Mouse (Mus musculus) testis, adult 2 months (tissue): Measurements from ENCODE around the gene Kif2c. TPM values are rescaled to one million over a fixed set of nuclear protein-coding genes. Genes with fewer than 3 reads are reported as not detected.
"Not testable (repeated sequence)": the region's sequence is repeated elsewhere in the genome, so short reads cannot be mapped to it uniquely, and the experiment has no call there.

ENCODE experiments used
- H3K27ac ChIP-seq: fragments of 200-500 bp; 2 replicates; pipeline ENCODE4 v1.5.1; 2012; ENCODE audit warnings: low read depth, low read length; ENCODE audit not compliant: control insufficient read depth, insufficient read depth
- H3K27me3 ChIP-seq: fragments of 200-500 bp; 2 replicates; pipeline ENCODE4 v1.6.1; 2012; ENCODE audit warnings: mild to moderate bottlenecking, low read length, moderate library complexity; ENCODE audit not compliant: control insufficient read depth, insufficient read depth
- H3K36me3 ChIP-seq: fragments of 200-500 bp; 2 replicates; pipeline ENCODE4 v1.6.1; 2012; ENCODE audit warnings: mild to moderate bottlenecking, low read length; ENCODE audit not compliant: control insufficient read depth, insufficient read depth
- H3K4me1 ChIP-seq: fragments of 200-500 bp; 2 replicates; pipeline ENCODE4 v1.6.1; 2012; ENCODE audit warnings: low read length; ENCODE audit not compliant: control insufficient read depth, insufficient read depth
- H3K4me3 ChIP-seq: fragments of 200-500 bp; 2 replicates; pipeline ENCODE4 v1.5.1; 2012; ENCODE audit warnings: low read depth, mild to moderate bottlenecking, low read length, moderate library complexity, mixed read lengths; ENCODE audit not compliant: control insufficient read depth
- CTCF ChIP-seq: fragments of 200-500 bp; IDR thresholded peaks from 2 replicates; pipeline ENCODE4 v1.5.1; 2012; ENCODE audit warnings: low read depth, mild to moderate bottlenecking, inconsistent platforms, low read length, moderate library complexity; ENCODE audit not compliant: control insufficient read depth, insufficient read depth, insufficient replicate concordance
- POLR2A ChIP-seq: fragments of 200-500 bp; IDR thresholded peaks from 2 replicates; pipeline ENCODE4 v1.6.1; 2012; ENCODE audit warnings: low read depth, mild to moderate bottlenecking, inconsistent platforms, low read length, moderate library complexity; ENCODE audit not compliant: control insufficient read depth
- polyA plus RNA-seq: library from polyadenylated mRNA; depleted of rRNA; stranded (reverse); fragments of >200 nt; gene quantifications from 2 replicates; pipeline ENCODE4 v1.2.3, GENCODE M21; 2012

The Kif2c gene
- polyA plus RNA-seq, 1 experiment: 325 TPM

GRCm38 (mm10) chr4:117202046-117202991 is 19.9 kb upstream of the Kif2c start:
- Histone ChIP-seq H3K27ac (peak overlapping the region; percentile 91), H3K36me3 (no peaks in the 10 kb centered on the region), H3K4me3 (peak overlapping the region; percentile 56), H3K4me1 (peaks cover 4% of the 10 kb centered on the region), H3K27me3 (no peaks in the 10 kb centered on the region)
- no peak; the same call in 1 of the 2 replicates for TF ChIP-seq POLR2A
- TF ChIP-seq CTCF: peak; percentile 29; the same call in 1 of the 2 replicates

GRCm38 (mm10) chr4:117191804-117192203 is 9.4 kb upstream of the Kif2c start:
- TF ChIP-seq CTCF (no peak), POLR2A (no peak)
- Histone ChIP-seq H3K27me3 (no peaks in the 10 kb centered on the region), H3K4me1 (peaks cover 2% of the 10 kb centered on the region; the same call in 1 of the 2 replicates), H3K27ac (no peak overlapping the region), H3K36me3 (no peaks in the 10 kb centered on the region), H3K4me3 (no peak overlapping the region)

- Histone ChIP-seq H3K4me3 (no peak overlapping the region), H3K27me3 (no peaks in the 10 kb centered on the region), H3K27ac (no peak overlapping the region), H3K4me1 (peaks cover 2% of the 10 kb centered on the region; the same call in 1 of the 2 replicates), H3K36me3 (no peaks in the 10 kb centered on the region)
- TF ChIP-seq POLR2A (no peak), CTCF (no peak)
These were observed 8.2 kb upstream of the Kif2c start for GRCm38 (mm10) chr4:117190660-117191059.

- Histone ChIP-seq H3K27ac (peak overlapping the region; percentile 42), H3K27me3 (no peaks in the 10 kb centered on the region), H3K4me1 (peaks cover 2% of the 10 kb centered on the region; the same call in 1 of the 2 replicates), H3K36me3 (no peaks in the 10 kb centered on the region), H3K4me3 (no peak overlapping the region)
- TF ChIP-seq CTCF (no peak), POLR2A (peak; percentile 47; the same call in 1 of the 2 replicates)
These were observed 7.6 kb upstream of the Kif2c start for GRCm38 (mm10) chr4:117189856-117190543.

GRCm38 (mm10) chr4:117189382-117189855 is 7.0 kb upstream of the Kif2c start:
- H3K27me3 ChIP-seq: no peaks in the 10 kb centered on the region
- TF ChIP-seq CTCF (peak; percentile 64; the same call in 1 of the 2 replicates), POLR2A (no peak)
- H3K27ac ChIP-seq: peak overlapping the region; percentile 87
- H3K4me3 ChIP-seq: peak overlapping the region; percentile 72
- no peaks in the 10 kb centered on the region for H3K36me3 ChIP-seq
- peaks cover 2% of the 10 kb centered on the region; the same call in 1 of the 2 replicates for H3K4me1 ChIP-seq

- TF ChIP-seq POLR2A (no peak), CTCF (no peak)
- no peaks in the 10 kb centered on the region for H3K36me3 ChIP-seq
- peaks cover 2% of the 10 kb centered on the region; the same call in 1 of the 2 replicates for H3K4me1 ChIP-seq
- peak overlapping the region; percentile 87 for H3K27ac ChIP-seq
- no peaks in the 10 kb centered on the region for H3K27me3 ChIP-seq
- H3K4me3 ChIP-seq: peak overlapping the region; percentile 72
These were observed 6.5 kb upstream of the Kif2c start for GRCm38 (mm10) chr4:117188969-117189368.

- H3K27me3 ChIP-seq, H3K4me1 ChIP-seq, H3K36me3 ChIP-seq: not testable (repeated sequence)
- Histone ChIP-seq H3K4me3 (peak overlapping the region; percentile 99), H3K27ac (peak overlapping the region; percentile 84)
These were observed 289 bp upstream of the Kif2c start for GRCm38 (mm10) chr4:117182759-117183096.
